ENCODE assay signal across 8 mouse cellular contexts in the genomic region with DNA sequence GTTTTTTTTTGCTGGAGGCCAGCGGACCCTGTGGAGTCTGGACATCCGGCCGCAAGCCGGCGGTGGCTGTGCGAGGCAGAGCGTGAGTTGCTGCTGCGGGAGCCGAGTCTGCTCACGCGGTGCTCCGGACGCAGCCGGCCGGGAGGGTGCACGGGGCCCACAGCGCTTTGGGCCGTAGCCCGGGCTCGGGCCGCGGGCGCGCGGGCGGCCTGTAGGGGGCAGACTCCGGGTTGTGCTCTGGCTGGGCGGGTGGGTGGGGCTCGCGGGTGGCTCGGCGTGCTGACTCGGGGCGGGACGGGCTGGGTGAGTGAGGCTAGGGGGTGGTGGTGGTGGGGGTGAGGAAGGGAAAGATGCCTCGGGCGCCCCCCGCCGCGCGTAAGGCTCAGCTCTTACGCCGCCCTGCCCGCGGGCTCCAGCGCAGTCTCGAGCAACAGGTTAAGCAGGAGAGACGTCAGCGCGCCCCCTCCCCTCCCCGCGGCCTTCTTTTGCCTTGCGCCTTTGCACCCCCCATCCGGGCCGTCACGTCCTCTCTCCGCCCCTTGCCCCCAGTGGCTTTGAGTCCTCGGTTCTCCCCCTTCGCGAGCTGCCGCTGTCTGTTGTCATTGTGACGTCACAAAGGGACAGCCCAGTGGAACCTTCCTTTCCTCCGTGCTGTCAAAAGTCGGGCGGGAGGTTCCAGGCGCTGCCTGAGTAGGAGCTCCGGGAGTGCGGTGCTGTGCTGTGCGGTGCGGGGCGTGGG. TPM values are rescaled to one million over a fixed set of nuclear protein-coding genes. Genes with fewer than 3 reads are reported as not detected.
DNase-seq lines count a peak whose midpoint lies in the region; ATAC-seq and TF ChIP-seq lines count a peak whose summit lies in the region.

No protein-coding gene starts in this region.

- TF ChIP-seq EP300 in stomach, postnatal 0 days (optimal IDR thresholded peaks at IDR 0.05): no peak

- peak; percentile 71 for DNase-seq in c-Kit-negative CD71-positive TER-119-positive erythroid progenitor cells, embryonic 14.5 days (ENCODE audit: low read depth, low spot score)
- DNase-seq in fibroblast of lung, adult 2 months (ENCODE audit: low read depth): peak; percentile 39
- DNase-seq in kidney, postnatal 14 days: peak; percentile 92
- DNase-seq in stomach, postnatal 0 days (ENCODE audit: low spot score): peak; percentile 92

- peak overlapping the region; percentile 92 to 96 for H3K27ac ChIP-seq in heart, embryonic 14.5 days (replicated peaks in 1 of 2; ENCODE audit: control insufficient read depth in 1 of 2, insufficient read depth in 1 of 2, low read depth in 2 of 2, low read length in 2 of 2)
- peak overlapping the region; percentile 89 for H3K27ac ChIP-seq in liver, embryonic 16.5 days (ENCODE audit: low read length)
- H3K27ac ChIP-seq in neural tube, embryonic 12.5 days: peak overlapping the region; percentile 27; the same call in 1 of the 2 replicates
- peak overlapping the region; percentile 88 for H3K27ac ChIP-seq in stomach, postnatal 0 days (replicated peaks)

- H3K4me2 ChIP-seq in heart, embryonic 14.5 days (ENCODE audit: low read length): peak overlapping the region; percentile 78
- H3K4me2 ChIP-seq in liver, embryonic 16.5 days (ENCODE audit: low read depth, low read length): peak overlapping the region; percentile 97
- peak overlapping the region; percentile 98 for H3K4me2 ChIP-seq in neural tube, embryonic 12.5 days (replicated peaks)
- H3K4me2 ChIP-seq in stomach, postnatal 0 days (replicated peaks; ENCODE audit: low read depth): peak overlapping the region; percentile 67

- no peaks in the 10 kb centered on the region for H3K27me3 ChIP-seq in heart, embryonic 14.5 days (ENCODE audit: control insufficient read depth, insufficient read depth, low read length)
- no peaks in the 10 kb centered on the region for H3K27me3 ChIP-seq in liver, embryonic 16.5 days (ENCODE audit: control insufficient read depth, insufficient read depth, low read depth, low read length)
- H3K27me3 ChIP-seq in neural tube, embryonic 12.5 days (replicated peaks): no peaks in the 10 kb centered on the region
- no peaks in the 10 kb centered on the region for H3K27me3 ChIP-seq in stomach, postnatal 0 days (ENCODE audit: control insufficient read depth, insufficient read depth, low read length)

- ATAC-seq in CD4-positive, CD25-positive, alpha-beta regulatory T cell, adult 4 months: peak; percentile 67
- peak; percentile 38 for ATAC-seq in heart, embryonic 14.5 days (ENCODE audit: insufficient number of reproducible peaks, insufficient read depth, low FRiP score, low read depth)
- ATAC-seq in liver, embryonic 16.5 days (ENCODE audit: low read depth): peak; percentile 58
- peak; percentile 38 for ATAC-seq in neural tube, embryonic 12.5 days (ENCODE audit: low FRiP score, low read depth)
- ATAC-seq in stomach, postnatal 0 days (ENCODE audit: low FRiP score, low TSS enrichment): peak; percentile 55

- H3K36me3 ChIP-seq in heart, embryonic 14.5 days (ENCODE audit: control insufficient read depth, insufficient read depth, low read length): no peaks in the 10 kb centered on the region
- no peaks in the 10 kb centered on the region for H3K36me3 ChIP-seq in liver, embryonic 16.5 days (ENCODE audit: control insufficient read depth, insufficient read depth)
- no peaks in the 10 kb centered on the region for H3K36me3 ChIP-seq in neural tube, embryonic 12.5 days
- H3K36me3 ChIP-seq in stomach, postnatal 0 days (ENCODE audit: control insufficient read depth, insufficient read depth, low read length): no peaks in the 10 kb centered on the region

- peak; percentile 52 for TF ChIP-seq CTCF in stomach, postnatal 0 days (IDR thresholded peaks at IDR 0.05; ENCODE audit: low read depth)

- H3K9ac ChIP-seq in heart, embryonic 14.5 days (ENCODE audit: low read length): peak overlapping the region; percentile 93
- H3K9ac ChIP-seq in liver, embryonic 16.5 days (ENCODE audit: low read depth, low read length): peak overlapping the region; percentile 95
- H3K9ac ChIP-seq in neural tube, embryonic 12.5 days: peak overlapping the region; percentile 76
- peak overlapping the region; percentile 70 for H3K9ac ChIP-seq in stomach, postnatal 0 days (ENCODE audit: low read length)

- no peaks in the 10 kb centered on the region for H3K9me3 ChIP-seq in heart, embryonic 14.5 days (ENCODE audit: control insufficient read depth, low read length)
- H3K9me3 ChIP-seq in liver, embryonic 16.5 days (replicated peaks; ENCODE audit: control insufficient read depth, low read length): no peaks in the 10 kb centered on the region
- H3K9me3 ChIP-seq in neural tube, embryonic 12.5 days: no peaks in the 10 kb centered on the region
- H3K9me3 ChIP-seq in stomach, postnatal 0 days (ENCODE audit: control insufficient read depth, low read length): no peaks in the 10 kb centered on the region

- peak overlapping the region; percentile 81 to 89 for H3K4me3 ChIP-seq in heart, embryonic 14.5 days (ENCODE audit: control insufficient read depth in 1 of 2, insufficient read depth in 1 of 2, low read depth in 1 of 2, low read length in 2 of 2)
- H3K4me3 ChIP-seq in liver, embryonic 16.5 days (ENCODE audit: low read depth, low read length): peak overlapping the region; percentile 85
- peak overlapping the region; percentile 69 for H3K4me3 ChIP-seq in neural tube, embryonic 12.5 days
- H3K4me3 ChIP-seq in stomach, postnatal 0 days (ENCODE audit: low read depth, low read length): peak overlapping the region; percentile 73

- peaks cover 5 to 32% of the 10 kb centered on the region in 2 experiments for H3K4me1 ChIP-seq in heart, embryonic 14.5 days (ENCODE audit: control insufficient read depth in 2 of 2, insufficient read depth in 2 of 2, low read length in 2 of 2)
- H3K4me1 ChIP-seq in liver, embryonic 16.5 days (ENCODE audit: control insufficient read depth, low read depth, low read length): peaks cover 25% of the 10 kb centered on the region
- peaks cover 24% of the 10 kb centered on the region for H3K4me1 ChIP-seq in neural tube, embryonic 12.5 days
- 0 out of 2 replicates have a peak, but pooled peaks cover 3% of the 10 kb centered on the region for H3K4me1 ChIP-seq in stomach, postnatal 0 days (replicated peaks; ENCODE audit: control insufficient read depth, insufficient read depth)

- WGBS in heart, embryonic 14.5 days: under 1% methylated on average over 60 of the region's 71 CpGs
- under 1% methylated on average over 59 of the region's 71 CpGs for WGBS in liver, embryonic 16.5 days (ENCODE audit: insufficient replicate concordance)
- WGBS in neural tube, embryonic 12.5 days: under 1% methylated on average over 70 of the region's 71 CpGs
- under 1% methylated on average over 61 of the region's 71 CpGs for WGBS in stomach, postnatal 0 days

RNA-seq across cellular contexts. Expression of gene Jarid2, which starts 4.3 kb away (rescaled TPM):
- polyA plus RNA-seq in CD4-positive, CD25-positive, alpha-beta regulatory T cell, adult 4 months (2017; shearing (Covaris generic)): 10 to 100 TPM; 42.0 to 56.3 TPM
- 16.4 and 17.4 TPM in 2 replicates for polyA plus RNA-seq in heart, embryonic 14.5 days (2014; fragmentation: Nextera tagmentation; extraction: Ambion mirVana)
- polyA plus RNA-seq in liver, embryonic 16.5 days (2015; fragmentation: Nextera tagmentation; extraction: Ambion mirVana): 10.8 and 12.2 TPM in 2 replicates
- polyA plus RNA-seq in neural tube, embryonic 12.5 days (2016; fragmentation: Nextera tagmentation; extraction: Ambion mirVana): 85.5 and 93.6 TPM in 2 replicates
- 8.0 and 8.3 TPM in 2 replicates for polyA plus RNA-seq in stomach, postnatal 0 days (2015; fragmentation: Nextera tagmentation; extraction: Ambion mirVana)

Comparison
In these comparisons a context has a peak if more than half of its experiments do, and no peak if none do; other contexts are left out.
1. Peak in every context shown above with its lines: DNase-seq, ATAC-seq, H3K4me3 ChIP-seq and H3K27ac ChIP-seq.
2. DNase-seq: peak in every context shown above with its lines; median percentile 92 in kidney, postnatal 14 days; 92 in stomach, postnatal 0 days; 71 in c-Kit-negative CD71-positive TER-119-positive erythroid progenitor cells, embryonic 14.5 days; 39 in fibroblast of lung, adult 2 months.
3. H3K27ac ChIP-seq: peak in every context shown above with its lines; median percentile 94 in heart, embryonic 14.5 days; 89 in liver, embryonic 16.5 days; 88 in stomach, postnatal 0 days; 27 in neural tube, embryonic 12.5 days.